Mouse (Mus musculus) stomach, embryonic 14.5 days (tissue): ENCODE measurements at regions not wholly inside any gene's neighbourhood (a gene's known extent, or its start where the extent isn't known, plus 50 kb on each side); places are given as distances from the start of the nearest gene placed in this dataset.
A peak's percentile ranks its signal among the peaks of the same experiment; 100 is the strongest.

Experiments used
- ATAC-seq: fragments of 200-750 bp; cut with Nextera tagmentation; 2 replicates; pipeline ENCODE4 v1.8.0; 2017; ENCODE audit warnings: low read depth, moderate TSS enrichment; ENCODE audit not compliant: insufficient number of reproducible peaks, insufficient read depth, low FRiP score
- H3K27ac ChIP-seq: fragments of 300-500 bp; sonication (generic); 2 replicates; pipeline ENCODE4 v1.5.1; 2014; ENCODE audit warnings: mild to moderate bottlenecking, low read length, moderate library complexity, mixed read lengths
- H3K27me3 ChIP-seq: fragments of 300-500 bp; sonication (generic); 2 replicates; pipeline ENCODE4 v1.6.1; 2014; ENCODE audit warnings: low read length, control low read depth, mixed read lengths; ENCODE audit not compliant: control insufficient read depth, insufficient read depth
- H3K36me3 ChIP-seq: fragments of 300-500 bp; sonication (generic); 2 replicates; pipeline ENCODE4 v1.6.1; 2014; ENCODE audit warnings: mild to moderate bottlenecking, control low read depth, low read length, moderate library complexity, mixed read lengths; ENCODE audit not compliant: control insufficient read depth, insufficient read depth
- H3K4me1 ChIP-seq: fragments of 300-500 bp; sonication (generic); 2 replicates; pipeline ENCODE4 v1.6.1; 2014; ENCODE audit warnings: low read length, control low read depth, mixed read lengths; ENCODE audit not compliant: control insufficient read depth, insufficient read depth
- H3K4me2 ChIP-seq: fragments of 300-500 bp; sonication (generic); replicated peaks from 2 replicates; pipeline ENCODE4 v1.6.1; 2014; ENCODE audit warnings: low read depth, low read length, control low read depth
- H3K4me3 ChIP-seq: fragments of 300-500 bp; sonication (generic); 2 replicates; pipeline ENCODE4 v1.5.1; 2014; ENCODE audit warnings: low read depth, low read length, control low read depth
- H3K9ac ChIP-seq: fragments of 300-500 bp; sonication (generic); replicated peaks from 2 replicates; pipeline ENCODE4 v1.6.1; 2014; ENCODE audit warnings: low read depth, mild to moderate bottlenecking, control low read depth, low read length, moderate library complexity, mixed read lengths
- H3K9me3 ChIP-seq: fragments of 300-500 bp; sonication (generic); 2 replicates; pipeline ENCODE4 v1.6.1; 2016; ENCODE audit warnings: low read depth, low read length, control low read depth; ENCODE audit not compliant: control insufficient read depth
- WGBS: fragments of 180-500 bp; shearing (Covaris S2); extraction: QIAGEN DNeasy Blood & Tissue Kit; methylation state at CpG from one replicate; pipeline ENCODE4 v1.1.7; 2014; 5-methylcytosine and 5-hydroxymethylcytosine counted together

- Histone ChIP-seq H3K27me3 (no peaks in the 10 kb centered on the region), H3K4me2 (no peak overlapping the region), H3K9ac (no peak overlapping the region), H3K9me3 (no peaks in the 10 kb centered on the region), H3K4me3 (no peak overlapping the region), H3K4me1 (no peaks in the 10 kb centered on the region), H3K27ac (no peak overlapping the region), H3K36me3 (no peaks in the 10 kb centered on the region)
- WGBS: 41% methylated on average over 2 of the region's 2 CpGs
- ATAC-seq: no peak
Measured at GRCm38 (mm10) chr17:54685143-54686040, 386.6 kb upstream of the Slc5a7 start.

- no peak overlapping the region for H3K4me2 ChIP-seq
- H3K36me3 ChIP-seq: no peaks in the 10 kb centered on the region
- no peak for ATAC-seq
- H3K27me3 ChIP-seq: no peaks in the 10 kb centered on the region
- H3K4me3 ChIP-seq: no peak overlapping the region
- H3K9me3 ChIP-seq: no peaks in the 10 kb centered on the region
- WGBS: 67% methylated on average over 2 of the region's 2 CpGs
- H3K9ac ChIP-seq: no peak overlapping the region
- H3K4me1 ChIP-seq: no peaks in the 10 kb centered on the region
- no peak overlapping the region for H3K27ac ChIP-seq
Measured at GRCm38 (mm10) chr17:54678111-54678510, 379.3 kb upstream of the Slc5a7 start.

- H3K36me3 ChIP-seq: no peaks in the 10 kb centered on the region
- H3K27me3 ChIP-seq: no peaks in the 10 kb centered on the region
- no peak overlapping the region for H3K4me3 ChIP-seq
- ATAC-seq: no peak
- H3K9me3 ChIP-seq: no peaks in the 10 kb centered on the region
- H3K4me1 ChIP-seq: no peaks in the 10 kb centered on the region
- no peak overlapping the region for H3K9ac ChIP-seq
- no peak overlapping the region for H3K27ac ChIP-seq
- 77% methylated on average over 2 of the region's 2 CpGs for WGBS
- no peak overlapping the region for H3K4me2 ChIP-seq
Measured at GRCm38 (mm10) chr17:54669499-54669898, 370.7 kb upstream of the Slc5a7 start.

- Histone ChIP-seq H3K4me1 (no peaks in the 10 kb centered on the region), H3K4me2 (no peak overlapping the region), H3K27ac (no peak overlapping the region), H3K27me3 (no peaks in the 10 kb centered on the region), H3K9ac (no peak overlapping the region), H3K9me3 (no peaks in the 10 kb centered on the region), H3K4me3 (no peak overlapping the region), H3K36me3 (no peaks in the 10 kb centered on the region)
- 0 out of 2 replicates have a peak, but pooled peaks have one; percentile 14 for ATAC-seq
- 53% methylated on average over 2 of the region's 2 CpGs for WGBS
Measured at GRCm38 (mm10) chr17:54662558-54663245, 363.9 kb upstream of the Slc5a7 start.

- Histone ChIP-seq H3K4me2 (no peak overlapping the region), H3K9ac (no peak overlapping the region), H3K36me3 (no peaks in the 10 kb centered on the region), H3K27me3 (no peaks in the 10 kb centered on the region), H3K9me3 (no peaks in the 10 kb centered on the region), H3K27ac (no peak overlapping the region), H3K4me3 (no peak overlapping the region), H3K4me1 (no peaks in the 10 kb centered on the region)
- no peak for ATAC-seq
Measured at GRCm38 (mm10) chr17:54656553-54656952, 357.7 kb upstream of the Slc5a7 start.
